In the genomic region with DNA sequence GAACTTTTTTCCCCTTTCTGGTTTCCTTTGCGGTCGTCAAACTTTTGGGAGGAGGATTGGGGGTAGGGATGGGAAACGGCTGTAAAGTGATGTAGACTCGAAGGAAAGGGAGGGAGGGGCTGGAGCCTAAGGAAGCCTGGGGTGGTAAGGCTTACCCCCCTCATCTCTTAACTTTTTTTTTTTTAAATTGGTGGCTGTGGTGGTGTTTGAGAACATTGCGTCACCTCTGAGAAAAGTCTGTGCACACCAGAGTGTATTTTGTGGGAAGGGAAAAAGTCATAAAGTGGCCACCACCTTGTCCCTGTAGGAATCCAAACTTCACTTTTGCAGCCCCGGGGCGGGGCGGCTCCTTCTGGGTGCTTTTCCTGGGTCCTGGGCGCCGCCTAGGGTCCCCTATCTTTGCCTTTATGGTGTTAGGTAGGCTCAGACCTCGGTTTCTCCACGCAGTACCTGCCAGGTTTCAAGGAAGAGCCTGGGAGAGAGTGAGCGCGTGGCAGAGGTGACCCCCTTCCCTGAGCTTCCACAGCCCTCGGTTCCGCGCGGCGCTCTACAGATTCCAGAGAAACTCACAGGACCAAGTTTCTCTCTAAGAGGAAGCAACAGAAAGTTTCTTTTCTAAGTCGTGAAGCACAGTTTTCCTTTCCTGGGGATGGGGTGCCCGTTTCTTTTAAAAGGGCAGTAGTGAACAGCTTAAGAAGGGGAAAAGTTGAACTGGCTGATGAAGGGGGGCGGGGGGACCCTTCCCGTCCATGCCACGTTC, we compare ENCODE assay signal across 8 mouse cellular contexts. TPM values are rescaled to one million over a fixed set of nuclear protein-coding genes. Genes with fewer than 3 reads are reported as not detected.
DNase-seq lines count a peak whose midpoint lies in the region; ATAC-seq and TF ChIP-seq lines count a peak whose summit lies in the region.

No protein-coding gene starts in this region.

- TF ChIP-seq CTCF in hindbrain, postnatal 0 days (IDR thresholded peaks at IDR 0.05; ENCODE audit: low read depth), result no peak
- no peak for TF ChIP-seq CTCF in small intestine, adult 2 months (IDR thresholded peaks at IDR 0.05; ENCODE audit: extremely low read depth, insufficient read length, insufficient replicate concordance, low read depth, low read length)

- H3K27ac ChIP-seq in forebrain, embryonic 13.5 days, result no peak overlapping the region; the same call in 1 of the 2 replicates
- 0 out of 2 replicates have a peak overlapping the region, but pooled peaks have one; percentile 17 for H3K27ac ChIP-seq in hindbrain, postnatal 0 days
- peak overlapping the region; percentile 97 for H3K27ac ChIP-seq in lung, embryonic 15.5 days
- H3K27ac ChIP-seq in small intestine, adult 2 months (ENCODE audit: insufficient read depth, low read depth, low read length), result peak overlapping the region; percentile 36

- under 1% methylated on average over 24 of the region's 24 CpGs for WGBS in forebrain, embryonic 13.5 days
- WGBS in hindbrain, postnatal 0 days, result under 1% methylated on average over 24 of the region's 24 CpGs
- WGBS in lung, embryonic 15.5 days, result under 1% methylated on average over 24 of the region's 24 CpGs
- WGBS in small intestine, adult 2 months, result 2% methylated on average over 24 of the region's 24 CpGs

- no peak for TF ChIP-seq POLR2A in small intestine, adult 2 months (IDR thresholded peaks at IDR 0.05; ENCODE audit: low read depth, low read length)

- peaks cover 22% of the 10 kb centered on the region for H3K4me1 ChIP-seq in forebrain, embryonic 13.5 days
- H3K4me1 ChIP-seq in hindbrain, postnatal 0 days (ENCODE audit: insufficient read depth, low read length), result no peaks in the 10 kb centered on the region; the same call in 1 of the 2 replicates
- peaks cover 20% of the 10 kb centered on the region for H3K4me1 ChIP-seq in lung, embryonic 15.5 days
- H3K4me1 ChIP-seq in small intestine, adult 2 months (ENCODE audit: control insufficient read depth, insufficient read depth, insufficient read length, low read length), result peaks cover 6% of the 10 kb centered on the region

- no peaks in the 10 kb centered on the region for H3K36me3 ChIP-seq in forebrain, embryonic 13.5 days (ENCODE audit: poor library complexity, severe bottlenecking)
- H3K36me3 ChIP-seq in hindbrain, postnatal 0 days (ENCODE audit: insufficient read depth, low read length), result no peaks in the 10 kb centered on the region
- peaks cover 13% of the 10 kb centered on the region for H3K36me3 ChIP-seq in lung, embryonic 15.5 days
- no peaks in the 10 kb centered on the region for H3K36me3 ChIP-seq in small intestine, adult 2 months (ENCODE audit: control insufficient read depth, insufficient read depth, low read length)

- peak overlapping the region; percentile 60 for H3K4me3 ChIP-seq in forebrain, embryonic 13.5 days
- H3K4me3 ChIP-seq in hindbrain, postnatal 0 days (ENCODE audit: low read length), result peak overlapping the region; percentile 66
- peak overlapping the region; percentile 70 for H3K4me3 ChIP-seq in lung, embryonic 15.5 days
- peak overlapping the region; percentile 62 for H3K4me3 ChIP-seq in small intestine, adult 2 months (ENCODE audit: low read depth, low read length)

- peak overlapping the region; percentile 84 for H3K4me2 ChIP-seq in forebrain, embryonic 13.5 days
- peak overlapping the region; percentile 100 for H3K4me2 ChIP-seq in hindbrain, postnatal 0 days (ENCODE audit: low read depth, low read length)
- peak overlapping the region; percentile 93 for H3K4me2 ChIP-seq in lung, embryonic 15.5 days

- peak; percentile 16 for DNase-seq in thymus, postnatal 14 days
- DNase-seq in thymus, postnatal 0 days (ENCODE audit: low spot score), result no peak
- DNase-seq in hindbrain, postnatal 0 days (ENCODE audit: low spot score), result no peak
- DNase-seq in cerebellum, postnatal 36 days, result no peak

- no peaks in the 10 kb centered on the region for H3K27me3 ChIP-seq in forebrain, embryonic 13.5 days
- 0 out of 2 replicates have a peak, but pooled peaks cover 4% of the 10 kb centered on the region for H3K27me3 ChIP-seq in hindbrain, postnatal 0 days (ENCODE audit: insufficient read depth, low read length)
- H3K27me3 ChIP-seq in lung, embryonic 15.5 days, result no peaks in the 10 kb centered on the region
- peaks cover 13% of the 10 kb centered on the region for H3K27me3 ChIP-seq in small intestine, adult 2 months (ENCODE audit: control insufficient read depth, insufficient read depth, low read length)

- H3K9ac ChIP-seq in forebrain, embryonic 13.5 days, result peak overlapping the region; percentile 77
- H3K9ac ChIP-seq in hindbrain, postnatal 0 days (replicated peaks; ENCODE audit: low read length), result peak overlapping the region; percentile 55; the same call in 1 of the 2 replicates
- peak overlapping the region; percentile 79 for H3K9ac ChIP-seq in lung, embryonic 15.5 days

- peak; percentile 19 for ATAC-seq in forebrain, embryonic 13.5 days
- ATAC-seq in hindbrain, postnatal 0 days, result no peak; the same call in 1 of the 2 replicates
- ATAC-seq in lung, embryonic 15.5 days (ENCODE audit: borderline replicate concordance, extremely low read depth, low FRiP score, low TSS enrichment), result peak; percentile 28
- no peak for ATAC-seq in CD4-positive, CD25-positive, alpha-beta regulatory T cell, adult 4 months

- no peaks in the 10 kb centered on the region for H3K9me3 ChIP-seq in forebrain, embryonic 13.5 days (replicated peaks)
- no peaks in the 10 kb centered on the region for H3K9me3 ChIP-seq in hindbrain, postnatal 0 days (ENCODE audit: low read length)
- no peaks in the 10 kb centered on the region for H3K9me3 ChIP-seq in lung, embryonic 15.5 days

RNA-seq across cellular contexts. Expression of gene Fn1, which starts 0.6 kb away (rescaled TPM):
- 34.2 and 39.1 TPM in 2 replicates for polyA plus RNA-seq in thymus, postnatal 0 days (2015; fragmentation: Nextera tagmentation; extraction: Ambion mirVana)
- 31.2 and 38.3 TPM in 2 replicates for polyA plus RNA-seq in forebrain, embryonic 13.5 days (2015; fragmentation: Nextera tagmentation; extraction: Ambion mirVana)
- total RNA-seq in hindbrain, postnatal 0 days (2014; rRNA removed), result 64.1 and 81.6 TPM in 2 replicates
- 23.6 and 26.6 TPM in 2 replicates for polyA plus RNA-seq in hindbrain, postnatal 0 days (2015; fragmentation: Nextera tagmentation; extraction: Ambion mirVana)
- polyA plus RNA-seq in lung, embryonic 15.5 days (2015; fragmentation: Nextera tagmentation; extraction: Ambion mirVana), result 126 and 141 TPM in 2 replicates
- polyA plus RNA-seq in small intestine, adult 2 months (2012; rRNA removed), result 73.7 and 86.1 TPM in 2 replicates
- under 1 TPM; 0.22 to 0.37 TPM for polyA plus RNA-seq in CD4-positive, CD25-positive, alpha-beta regulatory T cell, adult 4 months (2017; shearing (Covaris generic))

Comparison
In these comparisons a context has a peak if more than half of its experiments do, and no peak if none do; other contexts are left out.
1. ATAC-seq: peak in forebrain, embryonic 13.5 days (single experiment) and lung, embryonic 15.5 days (single experiment); none in hindbrain, postnatal 0 days (single experiment) and CD4-positive, CD25-positive, alpha-beta regulatory T cell, adult 4 months (single experiment).
2. RNA of gene Fn1, which starts 0.6 kb away (polyA plus RNA-seq): 126 to 141 TPM in lung, embryonic 15.5 days, 73.7 to 86.1 TPM in small intestine, adult 2 months, 34.2 to 39.1 TPM in thymus, postnatal 0 days, 31.2 to 38.3 TPM in forebrain, embryonic 13.5 days and 23.6 to 26.6 TPM in hindbrain, postnatal 0 days; 0.22 to 0.37 TPM in CD4-positive, CD25-positive, alpha-beta regulatory T cell, adult 4 months; every median in the first group is over 10 times any median in the second.
3. Peak in every context shown above with its lines, with median percentiles within 50 percentile points of each other: H3K4me2 ChIP-seq, H3K4me3 ChIP-seq and H3K9ac ChIP-seq.